Mouse (Mus musculus) brain, embryonic 14.5 days (tissue): ENCODE measurements at regions not wholly inside any gene's neighbourhood (a gene's known extent, or its start where the extent isn't known, plus 50 kb on each side); places are given as distances from the start of the nearest gene placed in this dataset.

Source experiments
- CTCF ChIP-seq: fragments of 200-500 bp; IDR thresholded peaks from 2 replicates; pipeline ENCODE4 v1.5.1; 2012; ENCODE audit warnings: inconsistent platforms, mild to moderate bottlenecking, moderate library complexity, borderline replicate concordance; ENCODE audit not compliant: insufficient read depth, insufficient read length; ENCODE audit errors: extremely low read depth
- POLR2A ChIP-seq: fragments of 200-500 bp; IDR thresholded peaks from 2 replicates; pipeline ENCODE4 v1.6.1; 2012; ENCODE audit warnings: mild to moderate bottlenecking, inconsistent platforms, borderline replicate concordance; ENCODE audit not compliant: poor library complexity, insufficient read depth, insufficient read length, severe bottlenecking; ENCODE audit errors: extremely low read depth

DNA sequence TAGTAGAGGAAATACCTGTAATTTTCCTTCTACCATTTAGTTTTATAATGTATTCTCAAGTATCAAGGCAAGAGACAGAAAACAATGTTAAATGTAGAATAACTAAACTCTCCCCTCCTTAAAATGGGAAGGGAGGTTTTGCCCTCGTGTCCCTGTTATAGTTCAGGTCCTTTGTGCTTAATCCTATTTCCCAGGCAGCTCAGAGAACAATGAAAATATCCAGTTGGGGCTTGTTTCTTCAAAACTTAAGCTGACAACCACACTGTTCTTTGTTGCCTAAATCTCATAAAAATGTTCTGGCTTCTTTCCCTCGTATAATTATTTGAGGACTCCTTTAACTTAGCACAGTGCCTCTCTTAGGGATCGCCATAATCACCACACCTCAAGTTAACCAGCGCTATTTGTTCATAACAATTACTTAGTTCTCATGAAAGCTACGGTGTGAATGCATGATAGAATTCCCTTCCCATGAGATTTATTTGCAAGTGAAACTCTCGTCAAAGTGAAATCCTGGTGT lies 57.2 kb downstream of the Plk2 start:
- TF ChIP-seq CTCF (no peak), POLR2A (no peak)
